Mouse (Mus musculus): ENCODE data around the gene Bglap2. TPM values are rescaled to one million over a fixed set of nuclear protein-coding genes. Genes with fewer than 3 reads are reported as not detected.
A peak's percentile ranks its signal among the peaks of the same experiment; 100 is the strongest.
"Not testable (repeated sequence)": the region's sequence is repeated elsewhere in the genome, so short reads cannot be mapped to it uniquely, and the experiment has no call there.

Gene Bglap2
- polyA plus RNA-seq, 1 experiment = 1.2 TPM

DNA sequence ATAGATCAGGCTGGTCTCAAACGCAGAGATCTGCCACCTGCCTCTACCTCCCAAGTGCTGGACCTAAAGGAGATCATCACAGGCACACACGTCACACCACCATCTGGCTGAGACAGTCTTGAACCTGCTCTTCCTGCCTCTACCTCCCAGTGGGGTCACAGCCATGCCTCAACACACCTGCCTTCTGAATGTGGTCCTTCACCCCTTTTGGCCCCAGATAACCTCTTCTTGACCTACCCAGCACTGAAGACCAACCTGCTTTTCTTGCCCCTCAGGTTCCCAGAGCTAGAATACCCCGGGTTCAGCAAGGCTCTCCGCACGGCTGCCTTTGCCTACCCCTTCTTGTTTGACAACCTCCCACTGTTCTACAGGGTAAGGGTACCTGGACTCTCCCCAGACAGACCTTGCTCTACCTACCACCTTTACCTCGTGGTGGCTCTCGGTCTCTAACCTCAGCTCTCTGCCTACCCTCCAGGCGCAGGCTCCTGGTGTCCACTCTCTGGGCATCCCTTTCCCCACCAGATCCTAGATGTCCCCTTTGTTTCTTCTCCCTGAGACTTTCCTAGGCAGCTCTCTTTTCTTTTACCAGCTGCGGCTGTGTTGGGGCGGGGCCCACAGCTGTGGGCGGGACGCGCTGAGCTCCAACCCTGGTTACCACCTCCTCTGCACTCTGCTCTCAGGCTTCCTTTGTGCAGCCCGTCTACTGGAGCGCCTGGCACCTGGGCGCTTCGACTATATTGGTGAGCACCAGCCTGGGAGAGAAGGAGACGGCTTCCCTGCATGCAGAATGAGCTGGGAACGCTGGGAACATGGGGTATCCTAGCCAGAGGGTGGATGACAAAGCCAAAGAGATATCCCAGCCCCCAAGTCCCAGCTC, 2.5 kb downstream of the Bglap2 start:
- DNase-seq (ENCODE audit: low read depth) = peak; percentile 79

DNA sequence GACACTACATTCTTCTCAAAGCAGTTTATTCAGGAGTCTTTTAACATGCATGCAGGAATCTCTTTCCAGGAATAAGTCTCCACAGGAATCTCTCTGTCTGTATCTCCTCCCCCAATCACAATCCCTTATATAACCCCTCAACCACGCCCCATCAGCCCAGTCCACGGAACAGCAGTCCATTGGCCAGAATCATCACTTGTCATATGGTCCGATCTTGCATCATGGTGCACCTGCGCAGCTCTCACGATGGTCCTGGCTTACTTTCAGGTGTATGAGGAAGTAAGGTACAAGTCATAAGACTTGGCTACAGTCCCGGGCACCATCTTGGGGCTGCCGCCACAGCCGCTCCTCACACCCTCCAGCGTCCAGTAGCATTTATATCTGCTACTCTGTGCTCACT, 5.9 kb downstream of the Bglap2 start, which contains the start of gene Bglap3:
TSS of gene Bglap3 (minus strand) at position 101 of the 400 bp plus-strand sequence.
- DNase-seq (ENCODE audit: low read depth) = not testable (repeated sequence)

DNA sequence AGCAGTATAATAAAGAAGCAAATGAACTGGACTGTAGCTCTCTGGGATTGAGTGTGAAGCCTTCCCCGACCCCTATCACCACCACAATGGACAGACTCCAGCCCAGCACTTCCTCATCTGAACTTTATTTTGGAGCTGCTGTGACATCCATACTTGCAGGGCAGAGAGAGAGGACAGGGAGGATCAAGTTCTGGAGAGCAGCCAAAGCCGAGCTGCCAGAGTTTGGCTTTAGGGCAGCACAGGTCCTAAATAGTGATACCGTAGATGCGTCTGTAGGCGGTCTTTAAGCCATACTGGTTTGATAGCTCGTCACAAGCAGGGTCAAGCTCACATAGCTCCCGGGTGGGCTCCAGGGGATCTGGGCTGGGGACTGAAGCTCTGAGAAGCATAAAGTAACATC, 10.0 kb downstream of the Bglap2 start:
- not testable (repeated sequence) for DNase-seq (ENCODE audit: low read depth)

DNA sequence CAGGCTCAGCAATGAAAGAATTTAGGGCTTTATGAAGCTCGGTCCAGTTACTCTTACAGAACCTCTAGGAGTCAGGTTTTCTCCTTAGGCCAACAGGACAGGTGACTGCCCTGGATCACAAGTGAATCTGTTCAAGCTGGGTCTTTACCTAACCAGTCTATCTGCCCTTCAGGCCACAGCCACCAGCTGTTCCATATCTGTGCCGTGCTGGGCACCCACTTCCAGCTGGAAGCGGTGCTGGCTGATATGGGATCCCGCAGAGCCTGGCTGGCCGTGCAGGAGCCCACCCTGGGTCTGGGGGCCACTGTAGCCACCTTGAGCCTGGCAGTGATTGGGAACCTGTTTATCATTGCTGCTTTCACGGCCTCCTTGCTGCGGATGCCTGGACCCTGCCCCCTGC, 11.0 kb downstream of the Bglap2 start:
- not testable (repeated sequence) for DNase-seq (ENCODE audit: low read depth)

DNA sequence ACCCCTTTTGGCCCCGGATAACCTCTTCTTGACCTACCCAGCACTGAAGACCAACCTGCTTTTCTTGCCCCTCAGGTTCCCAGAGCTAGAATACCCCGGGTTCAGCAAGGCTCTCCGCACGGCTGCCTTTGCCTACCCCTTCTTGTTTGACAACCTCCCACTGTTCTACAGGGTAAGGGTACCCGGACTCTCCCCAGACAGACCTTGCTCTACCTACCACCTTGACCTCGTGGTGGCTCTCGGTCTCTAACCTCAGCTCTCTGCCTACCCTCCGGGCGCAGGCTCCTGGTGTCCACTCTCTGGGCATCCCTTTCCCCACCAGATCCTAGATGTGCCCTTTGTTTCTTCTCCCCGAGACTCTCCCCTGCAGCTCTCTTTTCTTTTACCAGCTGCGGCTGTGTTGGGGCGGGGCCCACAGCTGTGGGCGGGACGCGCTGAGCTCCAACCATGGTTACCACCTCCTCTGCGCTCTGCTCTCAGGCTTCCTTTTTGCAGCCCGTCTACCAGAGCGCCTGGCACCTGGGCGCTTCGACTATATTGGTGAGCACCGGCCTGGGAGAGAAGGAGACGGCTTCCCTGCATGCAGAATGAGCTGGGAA, 11.6 kb downstream of the Bglap2 start:
- DNase-seq (ENCODE audit: low read depth) = peak; percentile 60

DNA sequence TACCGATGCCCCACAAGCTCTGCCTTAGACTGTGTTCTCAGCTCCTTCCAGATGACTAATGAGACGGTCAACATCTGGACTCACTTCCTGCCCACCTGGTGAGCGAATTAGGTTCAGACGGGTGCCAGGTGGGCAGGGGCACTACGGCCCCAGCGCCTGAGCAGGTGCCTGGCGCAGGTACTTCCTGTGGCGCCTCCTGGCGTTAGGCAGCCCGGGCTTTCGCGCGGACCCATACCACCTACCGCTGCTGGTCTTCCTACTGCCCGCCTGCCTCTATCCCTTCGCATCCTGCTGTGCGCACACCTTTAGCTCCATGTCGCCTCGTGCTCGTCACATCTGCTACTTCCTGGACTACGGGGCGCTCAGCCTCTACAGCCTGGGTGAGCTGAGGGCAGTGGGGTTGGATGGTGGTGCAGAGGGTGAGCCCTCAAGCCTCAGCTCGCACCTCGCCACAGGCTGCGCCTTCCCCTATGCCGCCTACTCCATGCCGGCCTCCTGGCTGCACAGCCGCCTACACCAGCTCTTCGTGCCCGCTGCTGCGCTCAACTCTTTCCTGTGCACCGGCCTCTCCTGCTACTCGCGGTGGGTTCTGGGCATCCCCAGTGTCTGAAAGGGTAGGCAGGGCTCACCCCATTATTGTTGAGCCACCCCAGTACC, 12.7 kb downstream of the Bglap2 start:
- TF ChIP-seq CTCF (IDR thresholded peaks at IDR 0.05; ENCODE audit: borderline replicate concordance, extremely low read depth, insufficient read depth, insufficient read length) = no peak
- no peak for TF ChIP-seq POLR2A (IDR thresholded peaks at IDR 0.05; ENCODE audit: borderline replicate concordance, extremely low read depth, insufficient read depth, insufficient read length, poor library complexity, severe bottlenecking)
- no peak for DNase-seq (ENCODE audit: low read depth)

DNA sequence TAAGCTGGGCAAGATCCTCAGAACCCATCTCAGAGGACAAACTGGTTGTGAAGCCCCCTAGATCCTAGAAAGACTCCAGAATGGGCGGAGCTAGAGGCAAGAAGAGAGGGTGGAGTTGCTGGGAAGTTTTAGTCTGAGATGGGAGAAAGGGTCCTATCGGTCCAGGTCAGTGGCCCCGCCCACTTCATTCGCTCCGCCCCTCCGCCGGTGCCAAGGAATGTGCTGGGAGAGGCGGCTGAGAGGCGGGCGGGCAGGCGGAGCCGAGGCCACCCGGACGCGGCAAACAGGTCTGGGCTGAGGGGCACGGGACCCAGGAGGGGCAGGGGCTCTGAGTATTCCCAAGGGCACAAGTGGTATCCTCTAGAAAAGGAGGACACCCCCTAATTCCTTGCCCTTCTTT, 14.2 kb downstream of the Bglap2 start, which contains the start of gene Paqr6:
TSS of gene Paqr6 (plus strand) at position 248 of the 400 bp plus-strand sequence.
- TF ChIP-seq POLR2A (IDR thresholded peaks at IDR 0.05; ENCODE audit: borderline replicate concordance, extremely low read depth, insufficient read depth, insufficient read length, poor library complexity, severe bottlenecking) = no peak
- no peak for TF ChIP-seq CTCF (IDR thresholded peaks at IDR 0.05; ENCODE audit: borderline replicate concordance, extremely low read depth, insufficient read depth, insufficient read length)
- DNase-seq (ENCODE audit: low read depth) = peak; percentile 47

DNA sequence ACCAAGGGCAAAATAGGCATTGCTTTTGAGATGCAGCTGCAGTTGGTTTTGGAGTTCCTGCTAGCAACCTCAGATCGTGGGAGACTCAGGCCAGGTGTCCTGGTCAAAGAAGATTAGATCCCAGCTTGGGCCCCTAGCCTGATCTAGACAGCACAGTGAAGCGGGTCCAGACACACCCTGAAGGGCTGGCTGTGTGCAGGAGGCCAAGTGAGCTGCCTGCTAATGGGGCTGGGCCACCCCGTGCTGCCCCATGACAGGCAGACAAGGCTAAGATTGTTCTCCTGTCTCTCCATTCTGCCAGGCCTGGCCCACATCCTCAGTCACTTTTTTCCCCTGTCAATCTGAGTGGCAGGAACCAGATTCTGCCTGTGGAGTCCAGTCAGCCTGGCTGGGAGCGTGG, 14.8 kb downstream of the Bglap2 start:
- DNase-seq (ENCODE audit: low read depth) = peak; percentile 41
- no peak for TF ChIP-seq POLR2A (IDR thresholded peaks at IDR 0.05; ENCODE audit: borderline replicate concordance, extremely low read depth, insufficient read depth, insufficient read length, poor library complexity, severe bottlenecking)
- no peak for TF ChIP-seq CTCF (IDR thresholded peaks at IDR 0.05; ENCODE audit: borderline replicate concordance, extremely low read depth, insufficient read depth, insufficient read length)

DNA sequence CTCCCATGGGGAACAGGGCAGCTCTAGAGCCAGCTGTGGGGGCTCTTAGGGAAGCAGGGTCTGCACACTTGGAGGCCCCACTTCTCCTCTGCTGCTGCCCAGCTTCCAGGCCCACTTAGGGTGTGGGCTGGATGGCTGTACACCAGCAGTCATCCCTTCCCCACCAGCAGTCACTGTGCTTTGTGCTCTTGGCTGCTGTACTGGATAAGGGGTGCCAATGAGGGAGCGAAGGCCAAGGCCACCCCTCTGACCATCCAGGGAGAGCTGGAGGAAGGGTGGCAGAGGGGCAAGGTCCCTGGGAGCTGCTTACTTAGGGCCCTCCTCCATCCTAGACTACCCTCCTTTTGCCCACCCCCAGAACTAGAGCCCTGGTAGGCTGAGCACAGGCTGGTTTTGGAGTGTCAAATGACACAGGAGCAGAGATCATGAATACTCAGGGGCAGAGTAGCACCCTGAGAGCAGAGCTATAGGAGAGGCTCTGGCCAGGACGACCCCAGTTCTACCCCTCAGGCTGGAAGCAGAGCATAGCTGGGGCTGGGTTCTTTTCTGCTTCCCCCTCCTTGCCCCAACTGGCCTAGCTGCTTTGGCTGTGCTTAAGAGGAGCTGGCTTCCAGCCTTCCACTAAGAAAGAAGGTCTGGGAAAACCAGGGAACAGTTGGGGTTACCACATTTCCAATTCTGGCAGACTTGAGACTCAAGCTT, 16.7 kb downstream of the Bglap2 start:
- no peak for TF ChIP-seq POLR2A (IDR thresholded peaks at IDR 0.05; ENCODE audit: borderline replicate concordance, extremely low read depth, insufficient read depth, insufficient read length, poor library complexity, severe bottlenecking)
- TF ChIP-seq CTCF (IDR thresholded peaks at IDR 0.05; ENCODE audit: borderline replicate concordance, extremely low read depth, insufficient read depth, insufficient read length) = no peak
- no peak for DNase-seq (ENCODE audit: low read depth)

DNA sequence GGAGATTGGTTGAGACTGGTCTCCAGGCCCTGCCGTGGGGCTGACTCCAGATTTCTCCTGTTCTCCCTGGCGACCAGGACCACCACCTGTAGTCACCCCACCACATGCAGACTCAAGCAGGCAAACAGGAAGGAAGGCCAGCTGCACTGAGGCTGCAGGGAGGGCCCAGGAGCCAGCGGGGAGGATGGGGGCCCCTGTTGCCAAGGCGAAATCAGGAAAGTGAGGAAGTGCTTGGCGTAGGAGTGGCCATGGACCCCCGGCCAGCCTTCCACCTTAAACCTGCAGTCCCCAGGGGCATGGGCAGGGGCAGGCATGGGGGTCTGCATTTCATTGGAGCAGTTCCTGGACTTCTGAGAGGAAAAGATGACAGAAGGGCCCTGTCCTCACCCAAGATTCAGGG, 17.4 kb downstream of the Bglap2 start:
- TF ChIP-seq CTCF (IDR thresholded peaks at IDR 0.05; ENCODE audit: borderline replicate concordance, extremely low read depth, insufficient read depth, insufficient read length) (no peak), POLR2A (IDR thresholded peaks at IDR 0.05; ENCODE audit: borderline replicate concordance, extremely low read depth, insufficient read depth, insufficient read length, poor library complexity, severe bottlenecking) (no peak)
- no peak for DNase-seq (ENCODE audit: low read depth)

DNA sequence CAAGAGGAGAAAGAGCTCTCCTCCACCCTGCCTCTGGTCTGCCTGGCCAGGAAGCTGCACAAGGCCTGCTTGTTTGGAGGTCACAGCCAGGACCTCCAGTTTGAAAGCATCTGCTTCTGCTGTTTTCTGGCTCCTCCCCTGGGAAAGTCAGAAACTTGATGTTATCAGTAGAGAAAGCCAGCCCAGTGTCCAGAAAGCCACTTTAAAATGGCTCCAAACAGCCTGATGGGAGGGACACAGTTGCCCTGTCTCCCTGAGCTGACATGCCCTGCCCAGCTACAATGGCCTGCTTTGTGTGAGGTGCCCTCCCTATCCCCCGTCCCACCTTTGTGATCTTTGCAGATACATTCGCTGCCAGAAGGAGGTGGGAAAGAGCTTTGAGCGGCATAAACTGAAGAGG, 18.5 kb downstream of the Bglap2 start:
- TF ChIP-seq CTCF (IDR thresholded peaks at IDR 0.05; ENCODE audit: borderline replicate concordance, extremely low read depth, insufficient read depth, insufficient read length) = no peak
- TF ChIP-seq POLR2A (IDR thresholded peaks at IDR 0.05; ENCODE audit: borderline replicate concordance, extremely low read depth, insufficient read depth, insufficient read length, poor library complexity, severe bottlenecking) = no peak
- DNase-seq (ENCODE audit: low read depth) = no peak

DNA sequence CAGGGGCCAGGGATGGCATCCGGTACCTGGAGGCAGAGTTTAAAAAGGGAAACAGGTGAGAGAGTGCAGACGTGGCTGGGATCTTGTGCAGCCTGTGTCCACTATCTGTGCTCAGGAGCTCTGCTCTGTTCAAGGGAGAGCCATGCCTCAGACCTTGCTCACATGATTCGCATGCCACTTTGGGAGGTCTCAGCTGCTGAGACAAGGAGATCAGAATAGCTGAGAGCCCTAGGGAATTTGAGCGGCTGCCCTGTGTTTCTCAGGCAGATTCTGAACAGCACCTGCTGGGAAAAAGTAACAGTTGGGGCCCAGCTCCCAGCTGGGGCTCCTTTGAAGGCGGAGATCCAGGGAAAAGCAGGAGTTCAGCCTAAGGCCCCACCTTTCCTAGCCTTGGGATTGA, 18.9 kb downstream of the Bglap2 start:
- no peak for DNase-seq (ENCODE audit: low read depth)
- TF ChIP-seq POLR2A (IDR thresholded peaks at IDR 0.05; ENCODE audit: borderline replicate concordance, extremely low read depth, insufficient read depth, insufficient read length, poor library complexity, severe bottlenecking) (no peak), CTCF (IDR thresholded peaks at IDR 0.05; ENCODE audit: borderline replicate concordance, extremely low read depth, insufficient read depth, insufficient read length) (no peak)
